Comparison of ENCODE assay signal across 9 mouse cellular contexts in the genomic region with DNA sequence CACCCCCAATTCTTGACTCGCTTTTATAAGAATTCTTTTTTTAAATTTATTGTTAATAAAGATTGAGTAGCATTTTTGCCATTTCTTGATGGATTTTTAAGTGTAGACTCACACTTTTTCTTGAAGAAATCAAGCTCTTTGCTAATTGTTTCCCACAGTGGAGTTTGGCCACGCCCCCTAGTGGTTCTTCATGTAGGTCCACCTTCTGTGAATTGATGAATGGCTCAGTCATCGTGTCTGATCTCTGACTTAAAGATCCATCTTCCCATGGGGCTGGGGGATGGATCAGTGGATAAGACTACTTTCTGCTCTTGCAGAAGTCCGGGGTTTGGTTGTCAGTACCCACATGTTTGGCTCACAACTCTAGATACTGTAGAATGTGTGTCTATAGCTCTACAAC. TPM values are rescaled to one million over a fixed set of nuclear protein-coding genes. Genes with fewer than 3 reads are reported as not detected.
DNase-seq lines count a peak whose midpoint lies in the region; ATAC-seq lines count a peak whose summit lies in the region.
"Had no signal": no experiment of that assay in that cellular context is flagged by ENCODE, and none has a peak within 500 bp of the region (broad histone marks: within the 10 kb centered on the region; RNA-seq: fewer than 3 reads in every experiment).

No protein-coding gene starts in this region.

- WGBS in embryonic facial prominence, embryonic 14.5 days, result 66% methylated on average over 4 of the region's 4 CpGs
- WGBS in intestine, embryonic 15.5 days, result 65% methylated on average over 4 of the region's 4 CpGs

- H3K4me2 ChIP-seq in embryonic facial prominence, embryonic 14.5 days (ENCODE audit: low read depth, low read length), result no peak overlapping the region
- no peak overlapping the region for H3K4me2 ChIP-seq in intestine, embryonic 15.5 days (replicated peaks)
- H3K4me2 ChIP-seq: neural tube, embryonic 12.5 days had no signal

- peak; percentile 34 for DNase-seq in gastrocnemius, postnatal 10 days
- no peak for DNase-seq in gastrocnemius, adult 8-10 months (ENCODE audit: low spot score in 2 of 2)
- peak; percentile 36 for DNase-seq in urinary bladder, postnatal 14 days (ENCODE audit: low spot score)
- DNase-seq in urinary bladder, postnatal 36 days (ENCODE audit: low spot score in 2 of 2), result no peak
- DNase-seq in embryonic facial prominence, embryonic 14.5 days (ENCODE audit: low spot score), result peak; percentile 28
- DNase-seq in retina, postnatal 7 days (ENCODE audit: low read depth, low spot score), result peak; percentile 16
- DNase-seq in left cerebral cortex, adult 18-20 months (ENCODE audit: low spot score in 2 of 2), result no peak

- H3K4me3 ChIP-seq in embryonic facial prominence, embryonic 14.5 days (ENCODE audit: low read depth, low read length), result no peak overlapping the region
- no peak overlapping the region for H3K4me3 ChIP-seq in intestine, embryonic 15.5 days (replicated peaks)
- H3K4me3 ChIP-seq: neural tube, embryonic 12.5 days had no signal

- no peak overlapping the region for H3K9ac ChIP-seq in embryonic facial prominence, embryonic 14.5 days (ENCODE audit: low read depth, low read length)
- no peak overlapping the region for H3K9ac ChIP-seq in intestine, embryonic 15.5 days
- H3K9ac ChIP-seq: neural tube, embryonic 12.5 days had no signal

- no peaks in the 10 kb centered on the region for H3K4me1 ChIP-seq in embryonic facial prominence, embryonic 14.5 days (ENCODE audit: control insufficient read depth, insufficient read depth, low read length)
- H3K4me1 ChIP-seq in intestine, embryonic 15.5 days (replicated peaks), result 0 out of 2 replicates have a peak, but pooled peaks cover 3% of the 10 kb centered on the region
- H3K4me1 ChIP-seq: neural tube, embryonic 12.5 days had no signal

- ATAC-seq in embryonic facial prominence, embryonic 14.5 days (ENCODE audit: low read depth), result no peak
- ATAC-seq in intestine, embryonic 15.5 days, result no peak

- H3K9me3 ChIP-seq in embryonic facial prominence, embryonic 14.5 days (ENCODE audit: control insufficient read depth, low read length), result no peaks in the 10 kb centered on the region
- H3K9me3 ChIP-seq in intestine, embryonic 15.5 days, result no peaks in the 10 kb centered on the region
- H3K9me3 ChIP-seq: neural tube, embryonic 12.5 days had no signal

- peaks cover 51% of the 10 kb centered on the region for H3K36me3 ChIP-seq in embryonic facial prominence, embryonic 14.5 days (ENCODE audit: control insufficient read depth, insufficient read depth, low read length)
- H3K36me3 ChIP-seq in intestine, embryonic 15.5 days, result peaks cover 20% of the 10 kb centered on the region

- no peaks in the 10 kb centered on the region for H3K27me3 ChIP-seq in embryonic facial prominence, embryonic 14.5 days (replicated peaks; ENCODE audit: control insufficient read depth, insufficient read depth, low read length)
- no peaks in the 10 kb centered on the region for H3K27me3 ChIP-seq in intestine, embryonic 15.5 days (replicated peaks)
- H3K27me3 ChIP-seq: neural tube, embryonic 12.5 days had no signal

- H3K27ac ChIP-seq in embryonic facial prominence, embryonic 14.5 days (replicated peaks; ENCODE audit: low read depth, low read length), result no peak overlapping the region
- no peak overlapping the region for H3K27ac ChIP-seq in intestine, embryonic 15.5 days
- H3K27ac ChIP-seq: neural tube, embryonic 12.5 days had no signal

RNA-seq across cellular contexts. Expression of a gene that starts 43.5 kb away (rescaled TPM):
- total RNA-seq in gastrocnemius, postnatal 10 days (2021), result 10 to 100 TPM in 1 of 2 experiments, 1 to 10 TPM in 1; 9.0 to 10.9 TPM
- total RNA-seq in gastrocnemius, adult 8-10 months (2022), result 1 to 10 TPM; 2.7 to 4.6 (median 3.7) TPM
- polyA plus RNA-seq in embryonic facial prominence, embryonic 14.5 days (2014; fragmentation: Nextera tagmentation; extraction: Ambion mirVana), result 15.5 and 16.0 TPM in 2 replicates
- 10 to 100 TPM; 52.2 to 56.4 TPM for total RNA-seq in left cerebral cortex, adult 18-20 months (2021)
- polyA plus RNA-seq in intestine, embryonic 15.5 days (2015; fragmentation: Nextera tagmentation; extraction: Ambion mirVana), result 16.6 and 17.9 TPM in 2 replicates

Comparison
In these comparisons a context has a peak if more than half of its experiments do, and no peak if none do; other contexts are left out.
1. DNase-seq: peak in gastrocnemius, postnatal 10 days (single experiment), urinary bladder, postnatal 14 days (single experiment), embryonic facial prominence, embryonic 14.5 days (single experiment) and retina, postnatal 7 days (single experiment); none in gastrocnemius, adult 8-10 months (0 of 2), urinary bladder, postnatal 36 days (0 of 2) and left cerebral cortex, adult 18-20 months (0 of 2).
2. RNA of a gene that starts 43.5 kb away (total RNA-seq): 52.2 to 56.4 TPM in left cerebral cortex, adult 18-20 months; 9.0 to 10.9 TPM in gastrocnemius, postnatal 10 days and 2.7 to 4.6 TPM in gastrocnemius, adult 8-10 months; every median in the first group is over 4 times any median in the second.